Mouse (Mus musculus): Measurements from ENCODE around the gene Acbd6. TPM values are rescaled to one million over a fixed set of nuclear protein-coding genes. Genes with fewer than 3 reads are reported as not detected.

Acbd6 gene
- polyA plus RNA-seq, 1 experiment from 2014 or later: 34.3 TPM

DNA sequence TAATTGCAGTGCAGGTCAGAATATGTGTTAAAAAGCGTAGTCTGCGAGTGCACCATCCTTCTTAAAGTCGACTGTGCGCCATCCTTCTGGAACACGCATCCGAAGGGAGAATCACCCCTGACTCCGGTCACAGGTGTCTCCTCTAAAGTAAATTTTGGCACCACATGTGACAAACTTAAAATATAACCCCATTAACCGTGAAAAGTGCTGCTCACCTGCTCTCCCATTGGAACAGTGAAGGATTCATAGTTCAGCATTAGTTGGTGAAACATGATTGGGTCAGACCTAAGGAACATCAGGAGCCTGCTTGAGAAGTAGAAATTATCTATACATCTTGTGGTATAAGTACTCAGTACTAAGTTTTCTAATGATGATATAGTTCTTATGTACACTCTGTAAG lies 65.3 kb downstream of the Acbd6 start:
- Histone ChIP-seq H3K4me3 (ENCODE audit: low read depth, low read length) (no peak overlapping the region), H3K36me3 (replicated peaks; ENCODE audit: insufficient read depth, low read length) (no peaks in the 10 kb centered on the region), H3K27ac (ENCODE audit: low read depth) (no peak overlapping the region), H3K9ac (replicated peaks) (no peak overlapping the region), H3K27me3 (ENCODE audit: insufficient read depth, low read length) (no peaks in the 10 kb centered on the region), H3K4me2 (ENCODE audit: low read depth, low read length) (no peak overlapping the region), H3K9me3 (ENCODE audit: low read length) (no peaks in the 10 kb centered on the region), H3K4me1 (ENCODE audit: insufficient read depth) (no peaks in the 10 kb centered on the region)
- TF ChIP-seq CTCF (IDR thresholded peaks at IDR 0.05; ENCODE audit: low read depth) (no peak), EP300 (IDR thresholded peaks at IDR 0.05; ENCODE audit: low read depth) (no peak)
- ATAC-seq (no peak), DNase-seq (no peak)
- whole genome bisulfite sequencing (ENCODE audit: insufficient replicate concordance): 88% methylated on average over 8 of the region's 8 CpGs

DNA sequence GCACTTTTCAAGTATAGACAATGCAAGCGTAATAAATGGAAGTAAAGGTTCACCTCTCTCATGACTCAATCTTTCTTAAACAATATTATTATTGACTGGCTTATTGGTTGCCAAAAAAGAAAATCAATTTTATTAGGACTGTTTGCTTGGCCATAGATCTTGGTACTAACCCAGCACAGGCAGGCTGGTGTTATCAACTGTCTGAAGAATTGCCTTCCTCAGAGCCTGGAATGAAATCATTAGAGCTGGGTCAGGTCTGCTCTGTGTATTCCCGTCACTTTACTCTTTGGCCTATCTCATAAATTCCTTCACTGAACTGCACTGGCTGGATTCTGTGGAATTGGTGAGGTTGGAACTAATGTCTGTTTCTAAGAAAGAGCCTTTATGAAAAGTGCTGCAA lies 69.8 kb downstream of the Acbd6 start:
- ATAC-seq: no peak
- Histone ChIP-seq H3K36me3 (replicated peaks; ENCODE audit: insufficient read depth, low read length) (no peaks in the 10 kb centered on the region), H3K9ac (replicated peaks) (no peak overlapping the region), H3K27me3 (ENCODE audit: insufficient read depth, low read length) (no peaks in the 10 kb centered on the region), H3K4me1 (ENCODE audit: insufficient read depth) (no peaks in the 10 kb centered on the region), H3K27ac (ENCODE audit: low read depth) (no peak overlapping the region), H3K4me3 (ENCODE audit: low read depth, low read length) (no peak overlapping the region), H3K4me2 (ENCODE audit: low read depth, low read length) (no peak overlapping the region), H3K9me3 (ENCODE audit: low read length) (no peaks in the 10 kb centered on the region)
- WGBS (ENCODE audit: insufficient replicate concordance): 79% methylated on average over 2 of the region's 2 CpGs
- TF ChIP-seq EP300 (IDR thresholded peaks at IDR 0.05; ENCODE audit: low read depth): no peak
- TF ChIP-seq CTCF (IDR thresholded peaks at IDR 0.05; ENCODE audit: low read depth): no peak
- no peak for DNase-seq

GRCm38 (mm10) chr1:155636648-155637047 lies 78.7 kb downstream of the Acbd6 start:
- H3K4me2 ChIP-seq (ENCODE audit: low read depth, low read length): no peak overlapping the region
- TF ChIP-seq EP300 (IDR thresholded peaks at IDR 0.05; ENCODE audit: low read depth): no peak
- no peak for TF ChIP-seq CTCF (IDR thresholded peaks at IDR 0.05; ENCODE audit: low read depth)
- H3K9me3 ChIP-seq (ENCODE audit: low read length): no peaks in the 10 kb centered on the region
- WGBS (ENCODE audit: insufficient replicate concordance): 86% methylated on average over 7 of the region's 7 CpGs
- no peaks in the 10 kb centered on the region for H3K36me3 ChIP-seq (replicated peaks; ENCODE audit: insufficient read depth, low read length)
- ATAC-seq (no peak), DNase-seq (no peak)
- no peaks in the 10 kb centered on the region for H3K4me1 ChIP-seq (ENCODE audit: insufficient read depth)
- H3K27me3 ChIP-seq (ENCODE audit: insufficient read depth, low read length): no peaks in the 10 kb centered on the region
- no peak overlapping the region for H3K9ac ChIP-seq (replicated peaks)
- no peak overlapping the region for H3K27ac ChIP-seq (ENCODE audit: low read depth)
- H3K4me3 ChIP-seq (ENCODE audit: low read depth, low read length): no peak overlapping the region

GRCm38 (mm10) chr1:155645816-155646215 lies 87.9 kb downstream of the Acbd6 start:
- H3K4me2 ChIP-seq (ENCODE audit: low read depth, low read length): no peak overlapping the region
- no peak for ATAC-seq
- no peaks in the 10 kb centered on the region for H3K27me3 ChIP-seq (ENCODE audit: insufficient read depth, low read length)
- no peak overlapping the region for H3K27ac ChIP-seq (ENCODE audit: low read depth)
- 90% methylated on average over 5 of the region's 5 CpGs for WGBS (ENCODE audit: insufficient replicate concordance)
- no peak overlapping the region for H3K9ac ChIP-seq (replicated peaks)
- H3K4me3 ChIP-seq (ENCODE audit: low read depth, low read length): no peak overlapping the region
- H3K9me3 ChIP-seq (ENCODE audit: low read length): no peaks in the 10 kb centered on the region
- no peaks in the 10 kb centered on the region for H3K36me3 ChIP-seq (replicated peaks; ENCODE audit: insufficient read depth, low read length)
- TF ChIP-seq CTCF (IDR thresholded peaks at IDR 0.05; ENCODE audit: low read depth) (no peak), EP300 (IDR thresholded peaks at IDR 0.05; ENCODE audit: low read depth) (no peak)
- no peak for DNase-seq
- H3K4me1 ChIP-seq (ENCODE audit: insufficient read depth): no peaks in the 10 kb centered on the region

DNA sequence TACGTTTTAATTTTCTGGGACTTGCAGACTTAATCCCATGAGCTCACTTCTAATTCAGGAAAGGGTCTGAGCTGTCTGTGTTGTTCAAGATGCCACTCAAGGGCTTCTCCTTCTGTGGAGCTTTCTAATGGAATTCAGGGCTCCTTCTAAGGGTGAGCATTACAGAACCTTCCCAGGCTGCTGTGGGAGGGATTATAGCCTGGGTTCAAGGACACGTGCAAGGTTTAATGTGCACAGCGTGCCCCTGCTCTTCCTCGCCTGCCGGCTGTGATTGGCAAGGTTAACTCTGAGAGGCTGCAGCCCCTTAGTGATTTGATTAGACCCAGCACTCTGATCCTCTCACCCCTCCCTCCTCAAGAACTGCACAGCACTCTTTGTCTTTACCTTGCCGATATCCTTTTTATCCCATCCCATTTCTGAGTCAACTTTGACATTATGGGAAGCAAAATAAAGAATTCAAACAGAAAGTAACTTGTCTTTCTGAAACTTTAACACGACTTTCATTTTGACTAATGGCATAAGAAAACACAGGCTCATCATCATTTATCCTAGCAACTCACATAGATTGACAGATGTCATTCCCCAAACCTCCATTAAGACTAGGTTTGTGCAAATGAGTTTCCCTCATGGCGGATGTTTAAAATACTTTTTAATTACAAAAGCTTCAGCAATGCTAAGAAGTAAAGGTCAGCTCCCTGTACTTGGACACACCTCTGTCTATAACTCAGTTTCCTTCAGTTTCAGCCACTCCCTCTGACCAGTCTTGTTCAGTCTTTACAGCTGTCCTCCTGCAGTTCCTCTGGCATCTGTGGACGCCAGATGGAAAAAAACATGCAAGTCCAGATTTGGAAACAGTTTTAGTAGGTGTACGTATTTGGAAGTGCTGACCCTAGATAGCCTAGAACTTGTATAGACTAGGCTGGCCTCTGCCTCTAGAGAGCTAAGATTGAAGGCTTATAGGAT lies 88.7 kb downstream of the Acbd6 start:
- Histone ChIP-seq H3K27ac (ENCODE audit: low read depth) (no peak overlapping the region), H3K4me3 (ENCODE audit: low read depth, low read length) (no peak overlapping the region), H3K36me3 (replicated peaks; ENCODE audit: insufficient read depth, low read length) (no peaks in the 10 kb centered on the region), H3K4me1 (ENCODE audit: insufficient read depth) (no peaks in the 10 kb centered on the region), H3K9me3 (ENCODE audit: low read length) (no peaks in the 10 kb centered on the region), H3K9ac (replicated peaks) (no peak overlapping the region), H3K27me3 (ENCODE audit: insufficient read depth, low read length) (no peaks in the 10 kb centered on the region), H3K4me2 (ENCODE audit: low read depth, low read length) (no peak overlapping the region)
- TF ChIP-seq CTCF (IDR thresholded peaks at IDR 0.05; ENCODE audit: low read depth) (no peak), EP300 (IDR thresholded peaks at IDR 0.05; ENCODE audit: low read depth) (no peak)
- WGBS (ENCODE audit: insufficient replicate concordance): 76% methylated on average over 10 of the region's 10 CpGs
- ATAC-seq: no peak
- no peak for DNase-seq

DNA sequence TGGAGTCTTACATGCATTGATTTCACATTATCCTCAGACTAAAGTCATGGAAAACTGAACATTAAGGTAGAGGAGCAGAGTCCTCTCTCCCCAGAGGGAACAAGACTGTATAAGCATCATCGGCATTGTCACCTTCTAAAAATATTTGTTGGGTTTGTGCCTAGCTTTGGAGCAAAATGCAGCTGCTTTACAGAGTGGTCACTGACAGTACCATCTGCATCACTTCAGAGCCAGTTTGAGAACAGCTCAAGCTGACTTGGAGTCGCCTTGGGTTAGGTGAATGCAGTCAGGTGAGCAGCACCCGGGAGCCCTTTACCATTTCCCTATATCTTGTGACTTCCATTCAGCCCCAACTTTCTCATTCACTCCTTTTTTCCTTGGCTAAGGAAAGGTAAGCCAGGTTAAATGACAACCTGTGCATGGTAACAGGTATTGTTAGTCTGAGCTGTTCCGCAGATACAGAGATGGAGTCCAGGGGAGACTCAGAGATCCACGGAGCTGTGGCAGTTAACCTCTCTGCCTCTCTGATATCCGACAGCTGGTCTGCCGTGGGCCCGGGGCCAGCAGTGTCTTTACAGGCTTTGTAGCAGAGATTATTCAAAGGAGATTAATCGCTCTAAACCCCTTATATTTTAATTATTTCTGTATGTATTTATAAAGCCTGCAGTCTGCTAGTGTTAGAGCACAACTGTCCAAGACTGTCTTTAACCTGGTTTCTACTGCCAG lies 92.4 kb downstream of the Acbd6 start:
- Histone ChIP-seq H3K4me1 (ENCODE audit: insufficient read depth) (no peaks in the 10 kb centered on the region), H3K9ac (replicated peaks) (no peak overlapping the region), H3K4me3 (ENCODE audit: low read depth, low read length) (no peak overlapping the region), H3K4me2 (ENCODE audit: low read depth, low read length) (no peak overlapping the region), H3K9me3 (ENCODE audit: low read length) (no peaks in the 10 kb centered on the region), H3K27me3 (ENCODE audit: insufficient read depth, low read length) (no peaks in the 10 kb centered on the region), H3K27ac (ENCODE audit: low read depth) (no peak overlapping the region), H3K36me3 (replicated peaks; ENCODE audit: insufficient read depth, low read length) (no peaks in the 10 kb centered on the region)
- ATAC-seq (no peak), DNase-seq (no peak)
- 80% methylated on average over 9 of the region's 9 CpGs for WGBS (ENCODE audit: insufficient replicate concordance)
- no peak for TF ChIP-seq CTCF (IDR thresholded peaks at IDR 0.05; ENCODE audit: low read depth)
- no peak for TF ChIP-seq EP300 (IDR thresholded peaks at IDR 0.05; ENCODE audit: low read depth)

All from liver, postnatal 0 days (tissue).